Mouse (Mus musculus): Measurements from ENCODE around the gene Slc29a1.

DNA sequence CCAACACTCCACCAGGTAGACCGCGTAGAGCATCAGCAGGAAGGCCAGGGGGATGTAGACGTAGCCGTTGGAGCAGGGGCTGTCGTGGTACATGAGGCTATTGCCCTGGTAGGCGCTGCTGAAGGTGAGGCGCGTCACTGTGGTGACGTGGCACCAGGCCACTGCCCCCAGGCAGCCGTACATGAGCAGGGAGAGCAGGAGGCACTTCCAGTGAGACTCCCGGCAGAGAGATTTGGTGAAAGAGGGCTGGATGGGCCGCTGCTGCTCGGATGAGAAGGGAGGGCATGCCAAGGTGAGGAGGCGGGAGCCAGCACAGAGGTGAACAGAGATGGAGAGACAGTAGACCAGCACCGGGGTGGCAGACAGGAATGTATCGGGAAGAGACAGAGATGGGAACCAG, 52.5 kb downstream of the Slc29a1 start:
- TF ChIP-seq EP300 (IDR thresholded peaks at IDR 0.05; ENCODE audit: insufficient read depth, low read depth, low read length) (no peak), CTCF (IDR thresholded peaks at IDR 0.05) (no peak)
